Mouse (Mus musculus) urinary bladder, postnatal 25 days (tissue): ENCODE data around the gene Meis3.

Experiments
- DNase-seq: peaks from one replicate; pipeline ENCODE4 v3.0.0; 2022; ENCODE audit warnings: low spot score

Meis3 gene

DNA sequence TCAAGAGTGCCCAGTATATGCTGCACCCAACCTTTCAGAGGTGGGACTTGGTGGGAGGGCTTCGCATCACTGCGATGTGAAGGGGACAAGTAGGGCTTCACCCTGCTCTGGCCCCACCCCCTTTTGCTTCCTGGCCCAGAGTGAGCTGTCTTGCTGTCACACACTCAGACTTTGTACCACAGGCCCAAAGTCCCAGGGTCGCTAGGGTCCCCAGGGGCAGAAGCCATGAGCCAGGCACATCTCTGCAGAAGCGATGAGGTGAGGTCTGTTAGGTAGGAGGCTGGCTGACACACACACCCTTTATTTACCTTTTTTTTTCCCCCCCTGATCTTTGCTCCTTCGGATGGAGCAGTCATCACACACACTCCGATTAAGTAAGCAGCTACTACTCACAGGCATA lies 38.3 kb downstream of the Meis3 start:
- no peak for DNase-seq

DNA sequence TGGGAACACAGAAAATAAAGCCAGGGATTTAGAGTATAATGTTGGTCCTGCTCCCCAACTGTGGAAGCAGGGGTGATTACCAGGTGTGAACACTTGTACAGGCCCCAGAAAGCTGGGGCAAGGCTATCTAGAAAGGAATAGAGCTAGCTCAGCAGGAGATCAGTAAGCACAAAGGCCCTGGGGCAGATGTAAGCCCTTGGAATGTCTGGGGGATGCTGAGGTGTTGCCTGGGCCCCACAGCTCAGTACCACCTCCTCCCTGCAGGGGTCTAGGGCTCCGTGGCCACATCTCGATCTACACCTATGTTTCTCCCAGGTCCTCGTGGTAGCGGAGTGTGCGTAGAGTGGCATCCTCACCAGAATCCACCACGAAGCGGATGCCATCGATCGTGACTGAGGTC lies 39.1 kb downstream of the Meis3 start:
- DNase-seq, result no peak

DNA sequence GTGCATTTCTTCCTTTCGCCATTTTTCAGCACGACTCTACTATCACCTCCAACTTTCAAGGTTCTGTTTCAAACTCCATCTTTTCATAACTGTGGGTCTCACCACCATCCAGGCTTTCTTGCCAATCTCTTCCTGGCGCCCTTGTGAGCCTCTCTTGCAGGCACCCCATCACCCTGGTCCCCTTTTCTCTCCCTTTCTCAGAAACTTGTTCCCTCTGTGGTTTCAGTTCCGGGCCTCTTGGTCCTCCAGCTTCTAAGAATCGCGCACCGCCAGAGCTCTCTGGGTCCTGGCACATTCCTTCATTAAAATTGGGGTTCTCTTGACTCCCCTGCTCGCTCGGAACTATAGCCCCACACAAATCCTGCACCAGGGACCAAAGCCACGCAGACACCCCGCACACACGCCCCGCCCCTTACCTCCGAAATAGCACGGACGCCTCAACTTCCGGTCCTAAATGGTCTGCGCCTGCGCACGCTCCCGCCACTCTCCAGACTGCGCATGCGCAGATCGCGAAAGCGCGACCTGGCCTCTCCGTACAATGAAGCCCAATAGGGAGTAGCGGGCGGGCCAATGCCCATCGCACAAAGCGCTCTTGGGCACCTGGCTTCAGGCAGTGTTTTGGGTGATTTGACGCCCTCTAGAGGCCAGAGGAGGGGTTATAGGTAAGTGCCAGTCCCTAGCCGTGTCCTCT lies 46.8 kb downstream of the Meis3 start, which contains the start of gene Dhx34:
Gene Dhx34, minus strand, starts transcription at position 456 of the 691 bp plus-strand sequence.
- DNase-seq, result peak; percentile 96

DNA sequence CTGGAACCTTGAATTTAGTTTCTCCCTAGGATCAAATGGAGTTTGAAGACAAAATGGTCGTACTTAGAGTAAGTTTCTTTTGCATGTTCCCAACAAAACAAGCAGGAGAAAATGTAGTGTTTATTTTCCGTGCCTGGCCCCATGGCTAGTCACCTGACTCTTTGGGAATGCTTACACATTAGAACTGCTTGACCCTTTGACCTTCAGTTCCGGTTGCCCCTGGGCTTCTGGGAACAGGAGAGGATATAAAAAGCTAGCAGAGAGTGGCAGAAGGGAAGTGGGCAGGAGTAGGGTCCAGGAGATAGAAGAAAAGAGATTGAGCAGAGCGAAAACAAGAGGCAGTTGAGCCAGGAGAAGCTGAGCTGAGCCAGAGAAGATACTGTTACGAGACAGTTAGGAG lies 55.0 kb downstream of the Meis3 start:
- no peak for DNase-seq
